Mouse (Mus musculus): Measurements from ENCODE around the gene Slmap. TPM values are rescaled to one million over a fixed set of nuclear protein-coding genes. Genes with fewer than 3 reads are reported as not detected.
"Not testable (repeated sequence)": the region's sequence is repeated elsewhere in the genome, so short reads cannot be mapped to it uniquely, and the experiment has no call there.

The Slmap gene
- polyA plus RNA-seq, 1 experiment from 2014 or later: 46.3 TPM

GRCm38 (mm10) chr14:26523082-26523481 is 11.6 kb downstream of the Slmap start:
- Histone ChIP-seq H3K4me1 (replicated peaks; ENCODE audit: control insufficient read depth, insufficient read depth, low read length) (peaks cover 7% of the 10 kb centered on the region; the same call in 1 of the 2 replicates), H3K9me3 (ENCODE audit: control insufficient read depth, low read length) (no peaks in the 10 kb centered on the region), H3K27ac (ENCODE audit: low read depth) (no peak overlapping the region), H3K27me3 (replicated peaks; ENCODE audit: control insufficient read depth, insufficient read depth, low read length) (no peaks in the 10 kb centered on the region), H3K4me3 (ENCODE audit: low read depth, low read length) (no peak overlapping the region), H3K4me2 (ENCODE audit: low read length) (no peak overlapping the region), H3K36me3 (ENCODE audit: control insufficient read depth, insufficient read depth, low read length) (0 out of 2 replicates have a peak, but pooled peaks cover 4% of the 10 kb centered on the region), H3K9ac (ENCODE audit: low read length) (no peak overlapping the region)
- no peak for ATAC-seq (replicated peaks; ENCODE audit: low FRiP score, low TSS enrichment, low read depth)
- DNase-seq (ENCODE audit: low spot score): no peak
- 48% methylated on average over 2 of the region's 2 CpGs for WGBS

- H3K9ac ChIP-seq (ENCODE audit: low read length): no peak overlapping the region
- WGBS: 88% methylated on average over 4 of the region's 4 CpGs
- no peaks in the 10 kb centered on the region for H3K36me3 ChIP-seq (ENCODE audit: control insufficient read depth, insufficient read depth, low read length)
- H3K4me2 ChIP-seq (ENCODE audit: low read length): no peak overlapping the region
- peaks cover 7% of the 10 kb centered on the region; the same call in 1 of the 2 replicates for H3K4me1 ChIP-seq (replicated peaks; ENCODE audit: control insufficient read depth, insufficient read depth, low read length)
- H3K9me3 ChIP-seq (ENCODE audit: control insufficient read depth, low read length): no peaks in the 10 kb centered on the region
- H3K27me3 ChIP-seq (replicated peaks; ENCODE audit: control insufficient read depth, insufficient read depth, low read length): no peaks in the 10 kb centered on the region
- no peak for ATAC-seq (replicated peaks; ENCODE audit: low FRiP score, low TSS enrichment, low read depth)
- no peak overlapping the region for H3K4me3 ChIP-seq (ENCODE audit: low read depth, low read length)
- no peak for DNase-seq (ENCODE audit: low spot score)
- no peak overlapping the region for H3K27ac ChIP-seq (ENCODE audit: low read depth)
These were observed 14.9 kb downstream of the Slmap start for GRCm38 (mm10) chr14:26519831-26520230.

- Histone ChIP-seq H3K4me3 (ENCODE audit: low read depth, low read length) (no peak overlapping the region), H3K4me2 (ENCODE audit: low read length) (no peak overlapping the region), H3K27me3 (replicated peaks; ENCODE audit: control insufficient read depth, insufficient read depth, low read length) (no peaks in the 10 kb centered on the region), H3K9ac (ENCODE audit: low read length) (no peak overlapping the region), H3K36me3 (ENCODE audit: control insufficient read depth, insufficient read depth, low read length) (no peaks in the 10 kb centered on the region), H3K4me1 (replicated peaks; ENCODE audit: control insufficient read depth, insufficient read depth, low read length) (peaks cover 5% of the 10 kb centered on the region; the same call in 1 of the 2 replicates), H3K9me3 (ENCODE audit: control insufficient read depth, low read length) (no peaks in the 10 kb centered on the region), H3K27ac (ENCODE audit: low read depth) (no peak overlapping the region)
- ATAC-seq (replicated peaks; ENCODE audit: low FRiP score, low TSS enrichment, low read depth): no peak
- no peak for DNase-seq (ENCODE audit: low spot score)
- 91% methylated on average over 4 of the region's 4 CpGs for WGBS
These were observed 16.9 kb downstream of the Slmap start for GRCm38 (mm10) chr14:26517843-26518242.

GRCm38 (mm10) chr14:26516232-26516631 is 18.5 kb downstream of the Slmap start:
- H3K9me3 ChIP-seq (ENCODE audit: control insufficient read depth, low read length): not testable (repeated sequence)

GRCm38 (mm10) chr14:26515802-26516201 is 18.9 kb downstream of the Slmap start:
- Histone ChIP-seq H3K4me3 (ENCODE audit: low read depth, low read length) (no peak overlapping the region), H3K27ac (ENCODE audit: low read depth) (no peak overlapping the region), H3K36me3 (ENCODE audit: control insufficient read depth, insufficient read depth, low read length) (no peaks in the 10 kb centered on the region), H3K4me1 (replicated peaks; ENCODE audit: control insufficient read depth, insufficient read depth, low read length) (peaks cover 3% of the 10 kb centered on the region; the same call in 1 of the 2 replicates), H3K9me3 (ENCODE audit: control insufficient read depth, low read length) (no peaks in the 10 kb centered on the region), H3K4me2 (ENCODE audit: low read length) (no peak overlapping the region), H3K9ac (ENCODE audit: low read length) (no peak overlapping the region), H3K27me3 (replicated peaks; ENCODE audit: control insufficient read depth, insufficient read depth, low read length) (no peaks in the 10 kb centered on the region)
- no peak for ATAC-seq (replicated peaks; ENCODE audit: low FRiP score, low TSS enrichment, low read depth)
- DNase-seq (ENCODE audit: low spot score): no peak
- WGBS: 41% methylated on average over 9 of the region's 9 CpGs

More at GRCm38 (mm10) chr14:26516232-26516631, 18.5 kb downstream of the Slmap start:
- not testable (repeated sequence) for H3K4me3 ChIP-seq (ENCODE audit: low read depth, low read length); H3K4me1 ChIP-seq (replicated peaks; ENCODE audit: control insufficient read depth, insufficient read depth, low read length); H3K9ac ChIP-seq (ENCODE audit: low read length); H3K4me2 ChIP-seq (ENCODE audit: low read length); H3K27ac ChIP-seq (ENCODE audit: low read depth); ATAC-seq (replicated peaks; ENCODE audit: low FRiP score, low TSS enrichment, low read depth); DNase-seq (ENCODE audit: low spot score); H3K27me3 ChIP-seq (replicated peaks; ENCODE audit: control insufficient read depth, insufficient read depth, low read length); H3K36me3 ChIP-seq (ENCODE audit: control insufficient read depth, insufficient read depth, low read length)
- 67% methylated on average over 2 of the region's 2 CpGs for WGBS

GRCm38 (mm10) chr14:26510545-26510944 is 24.2 kb downstream of the Slmap start:
- H3K4me2 ChIP-seq (ENCODE audit: low read length): no peak overlapping the region
- 81% methylated on average over 2 of the region's 2 CpGs for WGBS
- no peaks in the 10 kb centered on the region for H3K36me3 ChIP-seq (ENCODE audit: control insufficient read depth, insufficient read depth, low read length)
- H3K4me1 ChIP-seq (replicated peaks; ENCODE audit: control insufficient read depth, insufficient read depth, low read length): no peaks in the 10 kb centered on the region
- H3K9ac ChIP-seq (ENCODE audit: low read length): no peak overlapping the region
- DNase-seq (ENCODE audit: low spot score): no peak
- no peak overlapping the region for H3K4me3 ChIP-seq (ENCODE audit: low read depth, low read length)
- H3K27ac ChIP-seq (ENCODE audit: low read depth): no peak overlapping the region
- no peak for ATAC-seq (replicated peaks; ENCODE audit: low FRiP score, low TSS enrichment, low read depth)
- no peaks in the 10 kb centered on the region for H3K27me3 ChIP-seq (replicated peaks; ENCODE audit: control insufficient read depth, insufficient read depth, low read length)
- H3K9me3 ChIP-seq (ENCODE audit: control insufficient read depth, low read length): no peaks in the 10 kb centered on the region

GRCm38 (mm10) chr14:26508150-26508549 is 26.6 kb downstream of the Slmap start:
- WGBS: 67% methylated on average over 6 of the region's 6 CpGs
- H3K9ac ChIP-seq (ENCODE audit: low read length): no peak overlapping the region

GRCm38 (mm10) chr14:26507361-26507760 is 27.4 kb downstream of the Slmap start:
- H3K9me3 ChIP-seq (ENCODE audit: control insufficient read depth, low read length): no peaks in the 10 kb centered on the region
- no peak overlapping the region for H3K9ac ChIP-seq (ENCODE audit: low read length)
- ATAC-seq (replicated peaks; ENCODE audit: low FRiP score, low TSS enrichment, low read depth) (no peak), DNase-seq (ENCODE audit: low spot score) (no peak)
- H3K27ac ChIP-seq (ENCODE audit: low read depth): no peak overlapping the region
- H3K4me2 ChIP-seq (ENCODE audit: low read length): no peak overlapping the region
- H3K4me1 ChIP-seq (replicated peaks; ENCODE audit: control insufficient read depth, insufficient read depth, low read length): no peaks in the 10 kb centered on the region
- no peaks in the 10 kb centered on the region for H3K27me3 ChIP-seq (replicated peaks; ENCODE audit: control insufficient read depth, insufficient read depth, low read length)
- no peaks in the 10 kb centered on the region for H3K36me3 ChIP-seq (ENCODE audit: control insufficient read depth, insufficient read depth, low read length)
- H3K4me3 ChIP-seq (ENCODE audit: low read depth, low read length): no peak overlapping the region
- WGBS: 63% methylated on average over 4 of the region's 4 CpGs

More at GRCm38 (mm10) chr14:26508150-26508549, 26.6 kb downstream of the Slmap start:
- Histone ChIP-seq H3K27me3 (replicated peaks; ENCODE audit: control insufficient read depth, insufficient read depth, low read length) (no peaks in the 10 kb centered on the region), H3K9me3 (ENCODE audit: control insufficient read depth, low read length) (no peaks in the 10 kb centered on the region), H3K4me1 (replicated peaks; ENCODE audit: control insufficient read depth, insufficient read depth, low read length) (no peaks in the 10 kb centered on the region), H3K36me3 (ENCODE audit: control insufficient read depth, insufficient read depth, low read length) (no peaks in the 10 kb centered on the region), H3K27ac (ENCODE audit: low read depth) (no peak overlapping the region), H3K4me3 (ENCODE audit: low read depth, low read length) (no peak overlapping the region), H3K4me2 (ENCODE audit: low read length) (no peak overlapping the region)
- no peak for DNase-seq (ENCODE audit: low spot score)
- ATAC-seq (replicated peaks; ENCODE audit: low FRiP score, low TSS enrichment, low read depth): no peak

GRCm38 (mm10) chr14:26504541-26504940 is 30.2 kb downstream of the Slmap start:
- ATAC-seq (replicated peaks; ENCODE audit: low FRiP score, low TSS enrichment, low read depth): no peak
- Histone ChIP-seq H3K27ac (ENCODE audit: low read depth) (no peak overlapping the region), H3K4me2 (ENCODE audit: low read length) (no peak overlapping the region), H3K27me3 (replicated peaks; ENCODE audit: control insufficient read depth, insufficient read depth, low read length) (no peaks in the 10 kb centered on the region), H3K4me3 (ENCODE audit: low read depth, low read length) (no peak overlapping the region), H3K36me3 (ENCODE audit: control insufficient read depth, insufficient read depth, low read length) (no peaks in the 10 kb centered on the region), H3K9me3 (ENCODE audit: control insufficient read depth, low read length) (no peaks in the 10 kb centered on the region), H3K9ac (ENCODE audit: low read length) (no peak overlapping the region), H3K4me1 (replicated peaks; ENCODE audit: control insufficient read depth, insufficient read depth, low read length) (no peaks in the 10 kb centered on the region)
- 94% methylated on average over 4 of the region's 4 CpGs for WGBS
- DNase-seq (ENCODE audit: low spot score): no peak

All from intestine, embryonic 14.5 days (tissue).